8 mouse cellular contexts compared by ENCODE assay signal in genomic region chr14:47472743-47473546, GRCm38 (mm10). TPM values are rescaled to one million over a fixed set of nuclear protein-coding genes. Genes with fewer than 3 reads are reported as not detected.
DNase-seq lines count a peak whose midpoint lies in the region; ATAC-seq lines count a peak whose summit lies in the region.

No protein-coding gene starts in this region.

- H3K27ac ChIP-seq in forebrain, embryonic 12.5 days: peak overlapping the region; percentile 89

- peak; percentile 74 for ATAC-seq in forebrain, embryonic 12.5 days (ENCODE audit: low FRiP score)

- peak overlapping the region; percentile 95 for H3K9ac ChIP-seq in forebrain, embryonic 12.5 days

- peak overlapping the region; percentile 68 for H3K4me2 ChIP-seq in forebrain, embryonic 12.5 days

- peak overlapping the region; percentile 75 for H3K4me3 ChIP-seq in forebrain, embryonic 12.5 days (replicated peaks)

- peak; percentile 79 for DNase-seq in MN1 (ENCODE audit: low spot score)
- peak; percentile 62 for DNase-seq in c-Kit-positive CD71-positive TER-119-positive erythroid progenitor cells, embryonic 14.5 days (ENCODE audit: low spot score)
- peak; percentile 68 to 69 for DNase-seq in heart, postnatal 14 days
- DNase-seq in layer of hippocampus, adult 8-10 months (ENCODE audit: low spot score in 2 of 2): peak; percentile 40 to 49
- peak; percentile 58 for DNase-seq in lung, postnatal 14 days
- peak; percentile 70 for DNase-seq in retina, embryonic 14.5 days (ENCODE audit: low spot score)
- DNase-seq in thymus, postnatal 36 days: peak; percentile 62 to 76

- H3K9me3 ChIP-seq in forebrain, embryonic 12.5 days: no peaks in the 10 kb centered on the region

- intact Hi-C loops in heart, postnatal 14 days (cut with DNase I): loop anchor here (2.0 to 5.0 kb wide), 2 partner anchors 56 to 60 kb away; partner anchors contain the start of gene Dlgap5

- peaks cover 17% of the 10 kb centered on the region for H3K4me1 ChIP-seq in forebrain, embryonic 12.5 days

- no peaks in the 10 kb centered on the region for H3K27me3 ChIP-seq in forebrain, embryonic 12.5 days

- 4% methylated on average over 42 of the region's 69 CpGs for WGBS in forebrain, embryonic 12.5 days

- H3K36me3 ChIP-seq in forebrain, embryonic 12.5 days (replicated peaks): 0 out of 2 replicates have a peak, but pooled peaks cover 3% of the 10 kb centered on the region

RNA-seq across cellular contexts. Expression of gene Fbxo34, which starts 22.7 kb away (rescaled TPM):
- 22.1 and 22.8 TPM in 2 replicates for polyA plus RNA-seq in forebrain, embryonic 12.5 days (2016; fragmentation: Nextera tagmentation; extraction: Ambion mirVana)
- total RNA-seq in heart, postnatal 14 days (2021): 10 to 100 TPM; 15.1 to 16.2 TPM
- 10 to 100 TPM; 79.4 to 98.3 (median 87.4) TPM for total RNA-seq in layer of hippocampus, adult 8-10 months (2022)

RNA-seq across cellular contexts. Expression of gene Dlgap5, which starts 54.7 kb away (rescaled TPM):
- 63.1 and 63.6 TPM in 2 replicates for polyA plus RNA-seq in forebrain, embryonic 12.5 days (2016; fragmentation: Nextera tagmentation; extraction: Ambion mirVana)
- total RNA-seq in heart, postnatal 14 days (2021): 1 to 10 TPM; 2.4 to 6.8 TPM
- 1 to 10 TPM in 1 of 4 experiments, under 1 TPM in 2, not detected in 1; 0.52 to 1.4 (median 0.70) TPM for total RNA-seq in layer of hippocampus, adult 8-10 months (2022)

Comparison
In these comparisons a context has a peak if more than half of its experiments do, and no peak if none do; other contexts are left out.
1. Peak in every context shown above with its lines: DNase-seq, ATAC-seq, H3K4me3 ChIP-seq and H3K27ac ChIP-seq.
2. RNA of gene Fbxo34, which starts 22.7 kb away (total RNA-seq): 79.4 to 98.3 TPM in layer of hippocampus, adult 8-10 months; 15.1 to 16.2 TPM in heart, postnatal 14 days; every median in the first group is over 4 times any median in the second.